Mouse (Mus musculus) limb, embryonic 11.5 days (tissue): ENCODE results near the gene Sstr3. TPM values are rescaled to one million over a fixed set of nuclear protein-coding genes. Genes with fewer than 3 reads are reported as not detected.

Source experiments
- ATAC-seq: fragments of 200-750 bp; cut with Nextera tagmentation; 2 replicates; pipeline ENCODE4 v1.8.0; 2017; ENCODE audit warnings: low read depth; ENCODE audit not compliant: insufficient number of reproducible peaks, low FRiP score, low TSS enrichment
- DNase-seq: peaks from one replicate; pipeline ENCODE4 v3.0.0-alpha.2; 2015; ENCODE audit warnings: low spot score
- H3K27ac ChIP-seq: fragments of 300-500 bp; sonication (generic); replicated peaks from 2 replicates; pipeline ENCODE4 v1.5.1; 2014; ENCODE audit warnings: low read depth, mild to moderate bottlenecking, low read length
- H3K27me3 ChIP-seq: fragments of 300-500 bp; sonication (generic); 2 replicates; pipeline ENCODE4 v1.6.1; 2014; ENCODE audit warnings: mild to moderate bottlenecking, low read length, mixed read lengths; ENCODE audit not compliant: control insufficient read depth, insufficient read depth
- H3K36me3 ChIP-seq: fragments of 300-500 bp; sonication (generic); 2 replicates; pipeline ENCODE4 v1.6.1; 2014; ENCODE audit warnings: mild to moderate bottlenecking, low read length, moderate library complexity, mixed read lengths; ENCODE audit not compliant: control insufficient read depth, insufficient read depth
- H3K4me1 ChIP-seq: fragments of 300-500 bp; sonication (generic); 2 replicates; pipeline ENCODE4 v1.6.1; 2014; ENCODE audit warnings: low read length, mixed read lengths; ENCODE audit not compliant: control insufficient read depth, insufficient read depth
- H3K4me2 ChIP-seq: fragments of 300-500 bp; sonication (generic); 2 replicates; pipeline ENCODE4 v1.6.1; 2014; ENCODE audit warnings: low read depth, mild to moderate bottlenecking, moderate library complexity; ENCODE audit not compliant: severe bottlenecking
- H3K4me3 ChIP-seq: fragments of 300-500 bp; sonication (generic); 2 replicates; pipeline ENCODE4 v1.5.1; 2014; ENCODE audit warnings: low read depth, low read length
- H3K9ac ChIP-seq: fragments of 300-500 bp; sonication (generic); 2 replicates; pipeline ENCODE4 v1.6.1; 2014; ENCODE audit warnings: mild to moderate bottlenecking, low read length
- H3K9me3 ChIP-seq: fragments of 300-500 bp; sonication (generic); 2 replicates; pipeline ENCODE4 v1.6.1; 2016; ENCODE audit warnings: low read length; ENCODE audit not compliant: control insufficient read depth
- WGBS: fragments of 180-500 bp; shearing (Covaris S2); extraction: QIAGEN DNeasy Blood & Tissue Kit; methylation state at CpG from one replicate; pipeline ENCODE4 v1.1.7; 2014; 5-methylcytosine and 5-hydroxymethylcytosine counted together
- polyA plus RNA-seq: library from polyadenylated mRNA; unstranded; fragments of >200 nt; fragmentation: Nextera tagmentation; extraction: Ambion mirVana; gene quantifications from 2 replicates; pipeline ENCODE4 v1.2.1, GENCODE M21; 2014

The Sstr3 gene
- polyA plus RNA-seq, 1 experiment from 2014 or later: not detected

DNA sequence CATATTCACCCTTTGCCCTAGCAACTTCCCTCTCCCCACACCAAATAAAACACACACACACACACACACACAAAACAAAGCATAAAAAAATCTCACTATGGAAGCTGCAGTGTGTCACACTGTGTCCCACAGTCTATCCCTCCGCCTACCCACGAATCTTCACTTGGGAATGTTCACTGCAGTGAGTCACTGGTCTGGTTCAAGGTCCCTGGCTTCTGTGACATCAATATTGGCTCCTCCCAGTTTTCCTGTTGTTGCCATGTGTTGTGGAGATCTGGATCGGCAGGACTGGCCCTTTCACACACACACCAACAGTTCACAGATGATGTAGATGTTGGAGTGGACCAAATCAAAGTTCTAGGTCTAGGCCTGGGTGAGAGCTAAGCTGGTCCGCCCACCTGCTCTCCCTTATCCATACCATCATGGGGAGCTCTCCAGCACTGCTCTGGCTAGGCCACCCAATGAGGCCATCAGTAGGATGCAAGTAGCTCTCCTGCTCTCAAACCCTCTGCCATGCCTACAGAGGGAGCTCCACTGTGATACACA, 4.8 kb upstream of the Sstr3 start:
- H3K4me3 ChIP-seq: no peak overlapping the region
- no peaks in the 10 kb centered on the region for H3K4me1 ChIP-seq
- ATAC-seq (no peak), DNase-seq (no peak)
- H3K27me3 ChIP-seq: 0 out of 2 replicates have a peak, but pooled peaks cover 2% of the 10 kb centered on the region
- no peak overlapping the region for H3K4me2 ChIP-seq
- WGBS: 78% methylated on average over 4 of the region's 4 CpGs
- no peaks in the 10 kb centered on the region for H3K9me3 ChIP-seq
- H3K36me3 ChIP-seq: no peaks in the 10 kb centered on the region
- H3K27ac ChIP-seq: no peak overlapping the region
- H3K9ac ChIP-seq: no peak overlapping the region

DNA sequence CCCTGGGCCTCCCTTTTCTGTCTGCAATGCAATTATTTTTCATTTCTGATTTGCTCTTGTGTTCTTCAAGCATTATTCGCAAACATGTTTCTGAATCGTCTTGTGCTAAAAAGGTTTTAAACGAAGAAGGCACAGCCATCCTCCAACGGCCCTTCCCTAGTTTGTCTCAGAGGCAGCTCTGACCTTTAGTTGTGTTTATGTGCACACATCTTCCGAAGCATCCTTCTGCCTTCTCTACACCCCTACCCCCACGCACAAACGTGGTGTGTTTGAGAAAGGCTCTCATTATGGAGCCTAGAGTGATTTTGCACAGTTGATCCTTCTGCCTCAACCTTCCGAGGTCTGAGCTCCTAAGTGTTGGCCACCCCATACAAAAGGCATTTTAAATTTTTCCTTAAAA, 4.2 kb upstream of the Sstr3 start:
- no peaks in the 10 kb centered on the region for H3K9me3 ChIP-seq
- H3K4me2 ChIP-seq: no peak overlapping the region
- 74% methylated on average over 8 of the region's 8 CpGs for WGBS
- no peak overlapping the region for H3K9ac ChIP-seq
- ATAC-seq (no peak), DNase-seq (no peak)
- no peak overlapping the region for H3K27ac ChIP-seq
- 0 out of 2 replicates have a peak, but pooled peaks cover 2% of the 10 kb centered on the region for H3K27me3 ChIP-seq
- H3K36me3 ChIP-seq: no peaks in the 10 kb centered on the region
- no peak overlapping the region for H3K4me3 ChIP-seq
- no peaks in the 10 kb centered on the region for H3K4me1 ChIP-seq

DNA sequence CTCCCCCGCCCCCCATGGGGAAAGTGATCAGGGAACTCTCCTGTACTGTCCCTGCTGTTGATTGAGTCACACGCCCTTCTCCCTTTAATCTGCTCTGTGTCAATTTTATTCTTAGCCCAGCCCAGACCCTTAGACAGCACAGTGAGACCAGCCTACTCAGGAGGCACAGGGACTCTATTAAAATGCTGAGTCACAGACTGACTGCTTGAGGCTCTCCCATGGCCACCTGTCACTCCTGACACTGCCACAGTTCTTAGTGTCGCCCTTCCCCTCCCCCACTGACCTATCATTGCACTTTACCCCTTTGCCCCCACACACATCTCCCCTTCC, 3.8 kb upstream of the Sstr3 start:
- H3K36me3 ChIP-seq: no peaks in the 10 kb centered on the region
- no peak overlapping the region for H3K9ac ChIP-seq
- WGBS: 34% methylated on average over 3 of the region's 3 CpGs
- ATAC-seq: no peak
- no peak overlapping the region for H3K27ac ChIP-seq
- H3K9me3 ChIP-seq: no peaks in the 10 kb centered on the region
- no peak overlapping the region for H3K4me3 ChIP-seq
- H3K4me2 ChIP-seq: no peak overlapping the region
- no peaks in the 10 kb centered on the region for H3K4me1 ChIP-seq
- H3K27me3 ChIP-seq: 0 out of 2 replicates have a peak, but pooled peaks cover 5% of the 10 kb centered on the region
- DNase-seq: no peak

DNA sequence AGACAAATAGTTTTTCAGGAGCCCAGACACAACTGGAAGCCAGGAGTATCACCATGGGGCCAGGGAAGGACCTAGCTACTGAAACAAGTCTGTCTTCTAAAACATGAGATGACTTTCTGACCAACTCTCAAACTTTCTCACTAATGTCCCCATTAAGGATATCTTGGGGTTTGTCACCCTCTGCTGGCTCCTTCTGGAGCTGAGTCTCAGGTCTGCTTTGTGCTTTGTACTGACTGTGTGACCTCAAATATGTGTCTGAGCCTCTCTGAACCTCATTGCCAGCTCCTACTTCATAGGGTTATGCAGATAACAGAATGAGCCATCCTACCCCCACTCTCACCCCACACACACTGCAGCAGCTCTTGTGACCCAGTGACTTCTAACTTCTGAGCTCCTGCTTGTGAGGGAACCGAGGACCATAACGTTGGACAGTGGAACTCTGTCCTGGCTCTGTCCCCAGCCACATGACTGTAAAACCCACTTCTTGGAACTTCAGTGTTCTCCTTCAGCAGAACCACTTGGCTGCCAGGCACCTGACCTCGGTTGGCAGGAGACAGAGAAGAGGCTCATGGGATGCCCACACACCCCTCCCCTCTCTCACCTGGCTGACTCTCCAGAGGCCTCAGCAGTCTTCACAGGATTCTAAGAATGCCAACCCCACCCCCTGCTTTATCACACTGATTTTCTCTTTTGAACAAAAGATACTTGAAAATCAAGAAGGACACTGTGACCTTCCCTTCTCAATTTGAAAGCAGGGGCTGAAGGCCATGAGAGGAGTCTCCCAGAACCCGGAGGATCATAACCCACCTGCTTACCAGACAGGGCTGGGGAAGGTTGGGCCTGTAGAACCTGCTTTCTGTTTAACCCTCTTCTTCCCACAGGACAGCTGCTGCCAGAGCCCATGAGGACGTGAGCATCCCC, 3.2 kb upstream of the Sstr3 start:
- 0 out of 2 replicates have a peak, but pooled peaks cover 5% of the 10 kb centered on the region for H3K27me3 ChIP-seq

GRCm38 (mm10) chr15:78546060-78546459, 1.6 kb upstream of the Sstr3 start:
- no peak overlapping the region for H3K9ac ChIP-seq
- H3K36me3 ChIP-seq: no peaks in the 10 kb centered on the region
- H3K9me3 ChIP-seq: no peaks in the 10 kb centered on the region
- no peaks in the 10 kb centered on the region for H3K4me1 ChIP-seq
- H3K4me3 ChIP-seq: no peak overlapping the region
- 75% methylated on average over 4 of the region's 4 CpGs for WGBS
- no peak overlapping the region for H3K27ac ChIP-seq
- ATAC-seq: no peak
- H3K4me2 ChIP-seq: no peak overlapping the region
- H3K27me3 ChIP-seq: 0 out of 2 replicates have a peak, but pooled peaks cover 5% of the 10 kb centered on the region
- no peak for DNase-seq

More for the DNA sequence above, 3.2 kb upstream of the Sstr3 start:
- Histone ChIP-seq H3K4me1 (no peaks in the 10 kb centered on the region), H3K36me3 (no peaks in the 10 kb centered on the region), H3K27ac (no peak overlapping the region), H3K4me3 (no peak overlapping the region), H3K4me2 (no peak overlapping the region), H3K9ac (no peak overlapping the region), H3K9me3 (no peaks in the 10 kb centered on the region)
- ATAC-seq (no peak), DNase-seq (no peak)
- 46% methylated on average over 5 of the region's 5 CpGs for WGBS

DNA sequence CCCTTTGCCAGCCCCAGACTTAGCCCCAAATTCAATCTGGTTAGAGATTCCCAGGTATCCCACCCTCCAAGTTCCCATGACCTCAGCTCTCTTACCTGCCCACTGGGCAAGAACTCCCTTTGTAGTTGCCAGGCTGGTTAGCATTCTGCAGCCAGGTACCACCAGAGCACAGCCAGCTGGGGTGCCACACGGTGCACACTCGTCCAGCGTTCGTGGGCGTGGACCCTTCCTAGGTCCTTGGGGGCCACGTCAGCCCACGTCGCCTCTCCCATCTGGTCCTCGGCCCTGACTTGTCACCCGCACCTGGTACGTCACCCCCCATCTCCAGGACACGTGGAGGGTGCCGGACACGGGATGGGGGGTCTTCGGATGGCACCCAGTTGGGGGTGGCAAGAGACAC, 444 bp downstream of the Sstr3 start:
- 82% methylated on average over 15 of the region's 15 CpGs for WGBS
- Histone ChIP-seq H3K4me1 (no peaks in the 10 kb centered on the region), H3K4me2 (no peak overlapping the region), H3K9ac (no peak overlapping the region), H3K4me3 (no peak overlapping the region), H3K9me3 (no peaks in the 10 kb centered on the region), H3K36me3 (no peaks in the 10 kb centered on the region), H3K27ac (no peak overlapping the region), H3K27me3 (0 out of 2 replicates have a peak, but pooled peaks cover 7% of the 10 kb centered on the region)
- ATAC-seq (no peak), DNase-seq (no peak)

DNA sequence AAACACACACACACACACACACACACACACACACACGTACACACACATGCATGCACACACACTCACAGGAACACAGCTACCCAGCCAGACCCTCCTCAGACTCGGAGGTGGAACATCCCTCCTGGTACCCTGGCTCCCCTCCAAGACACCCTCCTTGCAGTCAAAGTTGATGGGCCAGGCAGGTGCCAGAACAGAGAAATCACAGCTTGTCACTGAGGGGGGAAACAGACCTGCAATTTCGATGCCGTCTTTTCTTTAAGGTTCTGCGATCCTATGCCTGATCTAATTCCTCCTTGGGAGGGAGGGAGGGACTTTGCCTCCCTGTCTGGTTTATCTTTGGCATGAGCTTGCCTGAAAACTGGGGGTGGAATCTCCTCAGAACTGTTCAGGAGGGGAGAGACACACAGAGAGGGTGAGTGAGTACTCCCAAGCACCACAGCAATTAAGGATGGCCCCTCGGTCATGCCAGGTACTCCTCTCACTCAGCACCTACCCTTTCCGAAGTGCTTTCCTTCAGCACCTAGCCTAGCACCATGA, 1.6 kb downstream of the Sstr3 start:
- 0 out of 2 replicates have a peak, but pooled peaks cover 7% of the 10 kb centered on the region for H3K27me3 ChIP-seq
- no peaks in the 10 kb centered on the region for H3K36me3 ChIP-seq

GRCm38 (mm10) chr15:78542098-78542766, 2.3 kb downstream of the Sstr3 start:
- H3K36me3 ChIP-seq: no peaks in the 10 kb centered on the region
- H3K27me3 ChIP-seq: 0 out of 2 replicates have a peak, but pooled peaks cover 7% of the 10 kb centered on the region
- no peak overlapping the region for H3K27ac ChIP-seq
- no peaks in the 10 kb centered on the region for H3K4me1 ChIP-seq
- H3K9ac ChIP-seq: no peak overlapping the region
- no peaks in the 10 kb centered on the region for H3K9me3 ChIP-seq
- no peak for ATAC-seq
- no peak overlapping the region for H3K4me2 ChIP-seq
- DNase-seq: no peak
- no peak overlapping the region for H3K4me3 ChIP-seq
- 79% methylated on average over 3 of the region's 3 CpGs for WGBS

More for the DNA sequence above, 1.6 kb downstream of the Sstr3 start:
- Histone ChIP-seq H3K4me2 (no peak overlapping the region), H3K4me3 (no peak overlapping the region), H3K4me1 (no peaks in the 10 kb centered on the region), H3K27ac (no peak overlapping the region), H3K9me3 (no peaks in the 10 kb centered on the region), H3K9ac (no peak overlapping the region)
- no peak for ATAC-seq
- no peak for DNase-seq
- WGBS: 76% methylated on average over 7 of the region's 7 CpGs
